Mouse (Mus musculus): ENCODE data around the gene Lingo3.

DNA sequence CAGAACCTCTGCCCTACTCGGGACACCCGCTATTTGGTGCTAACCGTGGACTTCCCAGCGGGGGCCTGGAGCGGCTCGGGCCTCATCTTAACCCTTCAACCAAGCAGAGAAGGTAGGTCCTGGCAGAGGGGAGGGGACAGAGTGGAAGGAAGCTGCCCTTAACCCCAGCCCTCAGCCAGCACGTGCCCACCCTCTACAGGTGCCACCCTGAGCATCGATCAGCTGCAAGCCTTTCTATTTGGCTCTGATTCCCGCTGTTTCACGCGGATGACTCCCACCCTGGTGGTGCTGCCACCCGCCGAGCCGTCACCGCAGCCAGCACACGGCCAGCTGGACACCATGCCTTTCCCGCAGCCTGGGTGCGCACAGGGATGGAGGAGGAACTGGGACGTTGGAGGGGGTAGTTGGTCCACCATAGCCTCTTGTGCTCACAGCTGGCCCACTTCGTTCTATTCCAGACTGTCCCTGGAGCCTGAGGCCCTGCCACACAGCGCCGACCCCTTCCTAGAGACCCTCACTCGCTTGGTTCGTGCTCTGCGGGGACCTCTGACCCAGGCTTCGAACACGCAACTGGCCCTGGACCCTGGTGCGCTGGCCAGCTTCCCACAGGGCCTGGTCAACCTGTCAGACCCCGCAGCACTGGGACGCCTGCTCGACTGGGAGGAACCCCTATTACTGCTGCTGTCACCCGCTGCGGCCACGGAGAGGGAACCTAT lies 37.3 kb downstream of the Lingo3 start:
- TF ChIP-seq CTCF (IDR thresholded peaks at IDR 0.05; ENCODE audit: low read depth, low read length), result no peak
- no peak for TF ChIP-seq GATA1 (IDR thresholded peaks at IDR 0.05; ENCODE audit: borderline replicate concordance, low read length)
- TF ChIP-seq TAL1 (conservative IDR thresholded peaks at IDR 0.05; ENCODE audit: low read depth, low read length), result no peak

Measured in G1E (cell line).